Mouse (Mus musculus) ES-Bruce4 (cell line): Measurements from ENCODE around the gene Gm44503.

ENCODE experiments used
- CTCF ChIP-seq: IDR thresholded peaks from one replicate; pipeline ENCODE4 v1.8.1; 2011; ENCODE audit warnings: low read depth, low read length
- POLR2A ChIP-seq: IDR thresholded peaks from one replicate; pipeline ENCODE4 v1.8.1; 2011; ENCODE audit warnings: low read length; ENCODE audit not compliant: insufficient read depth

- TF ChIP-seq CTCF (no peak), POLR2A (no peak)
These were observed 92.0 kb downstream of the Gm44503 start for GRCm38 (mm10) chr9:73050606-73051005.
